Mouse (Mus musculus): ENCODE measurements around the gene Efna2.

DNA sequence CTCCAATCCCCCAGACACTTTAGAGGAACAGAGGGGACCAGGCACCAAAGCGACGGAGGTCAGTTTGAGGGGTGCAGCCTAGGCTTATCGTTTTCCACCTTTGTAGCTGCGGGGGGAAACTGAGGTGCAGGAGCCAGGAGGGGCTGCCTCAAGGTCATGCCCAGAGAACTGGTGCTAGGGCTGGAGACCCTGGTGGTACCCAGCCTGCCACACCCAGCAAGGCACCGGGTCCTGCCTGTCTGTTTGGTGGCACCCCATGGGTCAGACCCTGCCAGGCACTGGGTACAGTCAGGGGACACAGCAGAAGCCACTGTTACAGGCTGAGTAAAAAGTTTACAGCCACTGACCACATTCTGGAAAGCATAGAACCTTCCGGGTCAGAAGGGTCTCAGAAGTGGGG lies 1.0 kb downstream of the Efna2 start:
- no peak for TF ChIP-seq CTCF (IDR thresholded peaks at IDR 0.05; ENCODE audit: extremely low read depth, insufficient read depth, low read length)
- TF ChIP-seq POLR2A (IDR thresholded peaks at IDR 0.05; ENCODE audit: extremely low read depth, insufficient read depth, low read length) = no peak
